Mouse (Mus musculus) myocyte (in vitro differentiated cells): ENCODE measurements around the gene Sox18.

Experiments
- CEBPB ChIP-seq: IDR thresholded peaks from 2 replicates; pipeline ENCODE4 v1.6.1; 2011; ENCODE audit warnings: mild to moderate bottlenecking, moderate library complexity; ENCODE audit not compliant: poor library complexity, insufficient read depth, severe bottlenecking
- E2F4 ChIP-seq: IDR thresholded peaks from one replicate; pipeline ENCODE4 v1.6.1; 2011; ENCODE audit warnings: mild to moderate bottlenecking, control low read depth, moderate library complexity; ENCODE audit not compliant: insufficient read depth
- MAX ChIP-seq: IDR thresholded peaks from one replicate; pipeline ENCODE4 v1.6.1; 2011; ENCODE audit warnings: low read depth, mild to moderate bottlenecking, control low read depth
- MYOD1 ChIP-seq, 3 experiments: IDR thresholded peaks; one replicate each; pipeline ENCODE4 v1.6.1; 2011; ENCODE audit warnings: control low read depth in 2 of 3, low read depth in 2 of 3, mild to moderate bottlenecking in 2 of 3, moderate library complexity in 1 of 3; ENCODE audit not compliant: insufficient read length in 2 of 3, control insufficient read depth in 1 of 3
- MYOG ChIP-seq, 3 experiments: IDR thresholded peaks; one replicate each; pipeline ENCODE4 v1.6.1; 2011; ENCODE audit warnings: control low read depth in 2 of 3, low read depth in 2 of 3, mild to moderate bottlenecking in 2 of 3; ENCODE audit not compliant: insufficient read length in 2 of 3, control insufficient read depth in 1 of 3, insufficient read depth in 1 of 3
- POLR2A ChIP-seq: IDR thresholded peaks from one replicate; pipeline ENCODE4 v1.6.1; 2011; ENCODE audit warnings: low read depth, mild to moderate bottlenecking, control low read depth, moderate library complexity; ENCODE audit not compliant: insufficient read length
- POLR2AphosphoS2 ChIP-seq: IDR thresholded peaks from one replicate; pipeline ENCODE4 v1.6.1; 2011; ENCODE audit warnings: low read depth, control low read depth; ENCODE audit not compliant: insufficient read length
- REST ChIP-seq: IDR thresholded peaks from one replicate; pipeline ENCODE4 v1.6.1; 2011; ENCODE audit warnings: mild to moderate bottlenecking, control low read depth, moderate library complexity; ENCODE audit not compliant: insufficient read depth, insufficient read length
- SRF ChIP-seq: IDR thresholded peaks from one replicate; pipeline ENCODE4 v1.6.1; 2011; ENCODE audit warnings: low read depth; ENCODE audit not compliant: control insufficient read depth, insufficient read length
- TCF12 ChIP-seq: IDR thresholded peaks from one replicate; pipeline ENCODE4 v1.6.1; 2011; ENCODE audit warnings: mild to moderate bottlenecking, control low read depth; ENCODE audit not compliant: poor library complexity, insufficient read depth, severe bottlenecking
- TCF3 ChIP-seq: IDR thresholded peaks from one replicate; pipeline ENCODE4 v1.6.1; 2011; ENCODE audit warnings: low read depth, control low read depth; ENCODE audit not compliant: insufficient read length
- USF1 ChIP-seq: IDR thresholded peaks from one replicate; pipeline ENCODE4 v1.6.1; 2011; ENCODE audit warnings: low read depth, mild to moderate bottlenecking, control low read depth, moderate library complexity

- TF ChIP-seq POLR2A (no peak), E2F4 (no peak), MAX (no peak), TCF12 (no peak), USF1 (no peak), CEBPB (no peak), MYOD1 (IDR thresholded peaks at IDR 0.05; ENCODE audit: control insufficient read depth in 1 of 3, insufficient read length in 2 of 3, low read depth in 2 of 3) (no peak), MYOG (IDR thresholded peaks at IDR 0.05; ENCODE audit: control insufficient read depth in 1 of 3, insufficient read depth in 1 of 3, insufficient read length in 2 of 3, low read depth in 2 of 3) (no peak), TCF3 (no peak), SRF (no peak), REST (no peak), POLR2AphosphoS2 (no peak)
Measured at GRCm38 (mm10) chr2:181691083-181691482, 19.6 kb upstream of the Sox18 start.
